Mouse (Mus musculus): ENCODE measurements around the gene Dst.

Dst gene

GRCm38 (mm10) chr1:34025879-34026278 lies 117.9 kb downstream of the Dst start:
- no peak for DNase-seq (ENCODE audit: low spot score in 2 of 2)

DNA sequence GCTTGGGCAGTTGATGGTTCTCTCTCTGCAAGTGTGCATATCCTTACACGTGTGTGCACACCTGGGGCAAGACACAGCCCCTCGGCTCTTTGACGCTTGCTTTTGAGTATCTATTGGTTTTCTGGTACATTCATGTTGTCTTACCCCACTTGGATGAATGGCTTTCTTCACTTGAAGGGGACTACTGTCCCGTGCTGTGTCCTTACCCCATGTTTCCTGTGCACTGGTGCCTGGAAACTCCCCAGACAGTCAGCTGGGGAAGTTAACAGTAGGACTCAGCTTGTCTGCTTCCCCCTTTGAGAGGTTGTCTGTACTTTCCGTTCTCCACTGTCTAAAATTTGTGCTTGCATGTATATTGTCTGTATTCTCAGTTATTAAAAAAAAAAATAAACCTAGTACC lies 120.7 kb downstream of the Dst start:
- peak; percentile 8 to 14 for DNase-seq (ENCODE audit: low spot score in 2 of 2)

- DNase-seq (ENCODE audit: low spot score in 2 of 2) = no peak
These were observed 122.5 kb downstream of the Dst start for GRCm38 (mm10) chr1:34030330-34031021.

DNA sequence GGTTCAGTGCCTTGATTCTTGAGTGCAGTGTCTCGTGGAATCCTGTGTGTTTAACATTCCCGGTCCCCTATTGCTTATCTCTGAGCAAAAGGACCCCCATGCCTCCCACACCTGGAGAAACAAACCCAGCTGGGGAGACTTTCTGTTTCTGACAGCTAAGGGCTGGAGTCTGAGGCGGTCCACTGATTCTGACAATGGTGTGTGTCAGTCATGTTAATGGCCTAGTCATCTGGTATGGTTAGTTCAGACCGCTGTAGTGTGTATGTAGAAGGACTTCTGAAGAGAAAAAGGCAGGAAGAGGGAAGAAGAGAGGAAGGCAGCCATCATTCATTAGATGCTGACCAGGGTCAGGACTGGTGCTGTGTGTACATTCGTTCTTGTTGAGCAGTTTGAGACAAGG lies 125.0 kb downstream of the Dst start:
- DNase-seq (ENCODE audit: low spot score in 2 of 2) = no peak

- DNase-seq (ENCODE audit: low spot score in 2 of 2) = no peak
These were observed 125.5 kb downstream of the Dst start for GRCm38 (mm10) chr1:34033478-34033877.

DNA sequence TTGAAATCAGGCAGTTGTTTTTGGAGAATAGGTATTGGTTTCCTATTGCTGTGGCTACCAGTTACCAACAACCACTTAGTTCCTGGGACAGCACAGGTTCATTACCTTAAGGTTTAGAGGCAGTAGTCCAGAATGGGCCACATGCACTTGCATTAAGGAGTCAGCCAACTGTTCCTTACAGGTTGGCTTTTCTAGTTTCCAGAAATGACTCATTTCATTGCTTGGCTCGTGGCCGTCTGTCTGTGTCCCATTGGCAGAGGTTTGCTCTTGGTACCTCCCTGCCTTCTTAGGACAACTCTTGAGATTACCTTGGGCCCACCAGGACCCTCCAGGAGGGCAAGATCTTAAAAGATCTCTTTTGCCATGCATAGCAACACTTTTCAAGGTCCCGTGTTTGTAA lies 125.9 kb downstream of the Dst start:
- no peak for DNase-seq (ENCODE audit: low spot score in 2 of 2)

- no peak for DNase-seq (ENCODE audit: low spot score in 2 of 2)
These were observed 128.1 kb downstream of the Dst start for GRCm38 (mm10) chr1:34036111-34036510.

- no peak for DNase-seq (ENCODE audit: low spot score in 2 of 2)
These were observed 130.5 kb downstream of the Dst start for GRCm38 (mm10) chr1:34038571-34038970.

GRCm38 (mm10) chr1:34040049-34040448 lies 132.0 kb downstream of the Dst start:
- no peak for DNase-seq (ENCODE audit: low spot score in 2 of 2)

DNA sequence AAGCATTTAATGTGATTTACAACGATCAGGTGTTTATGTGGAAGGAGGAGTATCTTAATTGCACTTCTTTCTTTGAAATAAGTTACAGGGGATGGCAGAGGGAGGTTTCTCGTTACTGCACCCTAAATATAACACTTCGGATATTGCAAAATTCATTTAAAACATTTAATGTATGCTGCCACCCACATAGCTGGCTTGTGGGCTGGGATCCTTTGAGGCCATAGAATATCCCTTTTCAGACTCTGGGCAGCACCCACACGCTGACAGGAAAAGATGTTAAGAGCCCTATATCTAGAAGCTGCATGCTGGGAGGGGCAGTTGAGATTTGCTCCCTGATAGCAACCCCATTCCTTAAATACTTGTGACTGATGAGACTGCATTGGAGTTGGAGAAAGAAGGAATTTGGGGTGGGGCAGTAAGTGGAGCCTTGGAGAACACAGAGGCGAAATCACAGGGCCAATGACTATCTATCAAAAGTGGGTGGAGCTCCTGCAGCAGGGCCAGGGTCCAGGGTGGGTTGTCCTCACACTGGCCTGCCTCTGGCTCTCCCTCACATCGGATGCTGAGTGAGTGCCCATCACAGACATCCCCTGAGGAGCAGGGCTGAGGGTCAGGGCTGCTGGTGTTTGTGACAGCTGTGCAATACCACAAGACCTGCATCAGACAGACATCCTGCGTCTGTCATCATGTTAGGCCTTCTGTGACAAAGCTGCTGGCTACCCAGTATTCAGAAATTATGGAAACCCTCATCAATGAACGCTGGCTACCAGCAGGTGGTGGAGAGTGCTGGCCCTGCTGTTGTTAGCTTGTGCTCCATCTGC lies 133.1 kb downstream of the Dst start:
- DNase-seq (ENCODE audit: low spot score in 2 of 2) = no peak

- no peak for DNase-seq (ENCODE audit: low spot score in 2 of 2)
These were observed 134.3 kb downstream of the Dst start for GRCm38 (mm10) chr1:34042299-34042698.

DNA sequence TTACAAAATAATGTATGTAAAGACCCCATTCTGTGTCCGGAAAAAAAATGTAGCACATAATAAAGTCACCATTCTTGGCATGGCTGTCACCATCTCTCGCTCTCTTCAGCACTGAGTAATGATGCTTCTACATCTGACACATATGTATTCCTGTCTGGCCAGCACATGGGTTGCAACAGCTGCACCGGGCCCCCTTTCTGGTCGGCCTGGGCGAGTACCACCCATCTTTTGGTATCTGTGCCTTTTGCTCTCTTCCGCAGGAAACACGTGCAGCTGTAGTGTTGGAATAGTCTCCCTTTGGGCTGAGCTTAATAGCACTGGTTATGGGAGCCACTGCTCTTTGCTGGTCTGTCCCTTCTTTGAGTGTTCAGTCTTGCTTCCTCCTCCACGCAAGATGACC lies 135.3 kb downstream of the Dst start:
- no peak for DNase-seq (ENCODE audit: low spot score in 2 of 2)

DNA sequence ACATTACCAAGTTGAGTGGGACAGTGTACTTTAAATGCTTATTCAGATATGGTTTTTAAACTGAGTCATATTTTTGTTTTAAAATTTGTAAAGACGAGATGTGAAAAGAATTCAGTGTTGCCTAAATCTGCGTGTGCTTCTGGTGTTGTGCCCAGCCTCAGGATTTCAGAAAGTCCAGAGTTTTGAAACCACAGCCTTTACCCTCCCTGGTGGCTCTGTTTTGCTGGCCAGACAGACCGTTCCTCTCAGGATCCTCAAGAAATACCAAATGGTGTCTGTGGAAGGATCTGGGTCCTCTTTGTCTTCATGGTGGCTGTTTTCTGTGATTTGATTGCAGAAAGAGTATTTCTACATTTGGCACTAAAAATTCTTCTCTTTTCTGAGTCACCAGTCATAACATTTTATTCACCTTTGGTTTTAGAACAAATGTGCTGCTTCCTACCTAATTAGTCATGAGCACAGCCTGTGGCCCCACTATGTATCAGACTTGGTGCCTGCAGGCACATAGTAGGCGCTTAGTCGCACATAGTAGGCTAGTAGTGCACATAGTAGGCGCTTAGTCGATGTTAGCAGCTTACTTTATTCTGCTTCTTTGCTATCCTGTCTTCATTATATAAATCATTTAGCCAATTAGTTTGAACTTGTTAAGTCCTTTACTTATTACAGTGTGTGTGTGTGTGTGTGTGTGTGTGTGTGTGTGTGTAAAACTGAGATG lies 136.0 kb downstream of the Dst start:
- no peak for DNase-seq (ENCODE audit: low spot score in 2 of 2)

DNA sequence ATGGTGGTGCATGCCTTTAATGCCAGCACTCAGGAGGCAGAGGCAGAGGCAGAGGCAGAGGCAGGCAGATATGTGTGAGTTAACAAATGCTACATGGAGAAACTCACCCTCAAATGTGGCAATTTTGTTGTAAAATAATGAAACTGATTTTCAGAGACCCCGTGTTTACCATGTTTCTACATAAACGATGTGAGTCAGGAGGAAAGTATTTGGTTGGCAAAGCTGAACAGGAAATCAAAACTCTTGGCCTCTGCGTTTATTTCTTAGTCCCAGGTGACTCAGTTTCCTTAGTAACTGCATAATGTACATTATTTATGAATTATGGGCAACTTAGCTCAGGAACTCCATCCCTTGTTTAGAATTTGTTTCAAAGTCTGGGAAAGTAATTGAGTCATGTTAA lies 136.7 kb downstream of the Dst start:
- no peak for DNase-seq (ENCODE audit: low spot score in 2 of 2)

GRCm38 (mm10) chr1:34047285-34047684 lies 139.3 kb downstream of the Dst start:
- DNase-seq (ENCODE audit: low spot score in 2 of 2) = no peak

GRCm38 (mm10) chr1:34051251-34051650 lies 143.2 kb downstream of the Dst start:
- DNase-seq (ENCODE audit: low spot score in 2 of 2) = no peak

DNA sequence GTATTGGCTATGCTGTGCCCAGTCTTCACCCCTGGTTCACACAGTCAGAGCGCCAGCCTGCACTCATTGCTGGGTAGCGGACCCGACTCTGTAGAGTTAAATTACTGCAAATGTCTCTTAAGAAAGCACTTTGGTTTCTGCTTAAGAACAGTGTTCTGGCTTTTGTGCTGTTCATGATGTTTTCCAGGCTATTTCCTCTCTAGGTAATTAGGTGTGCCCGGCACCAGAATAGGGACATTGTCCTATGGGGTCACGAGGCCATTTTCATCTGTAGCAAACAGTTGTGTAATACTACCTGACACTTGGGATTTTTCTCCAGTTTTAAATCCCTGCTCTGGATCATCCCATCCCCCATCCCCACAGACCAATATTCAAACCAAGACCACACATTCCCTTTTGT lies 144.4 kb downstream of the Dst start:
- DNase-seq (ENCODE audit: low spot score in 2 of 2) = no peak

DNA sequence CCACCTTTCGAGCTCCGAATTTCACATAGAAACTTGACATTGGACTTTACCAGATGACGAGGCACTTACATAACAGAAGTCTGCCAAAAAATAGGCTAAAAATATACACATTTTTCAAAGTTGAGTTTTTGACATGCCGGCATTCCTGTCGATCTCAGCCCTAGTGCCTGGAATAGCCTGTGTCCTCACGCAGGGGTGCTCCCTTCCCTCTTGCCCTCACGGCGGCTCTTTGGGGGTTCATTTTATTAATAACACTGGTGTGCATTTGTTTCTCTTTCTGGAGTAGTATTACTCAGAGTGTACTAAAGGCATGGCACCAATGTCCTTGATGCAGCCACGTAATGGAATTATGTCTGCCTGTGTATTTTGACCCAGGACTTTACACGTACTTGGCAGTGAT lies 146.9 kb downstream of the Dst start:
- no peak for DNase-seq (ENCODE audit: low spot score in 2 of 2)

GRCm38 (mm10) chr1:34056658-34057057 lies 148.6 kb downstream of the Dst start:
- no peak for DNase-seq (ENCODE audit: low spot score in 2 of 2)

- DNase-seq (ENCODE audit: low spot score in 2 of 2) = no peak
These were observed 151.2 kb downstream of the Dst start for GRCm38 (mm10) chr1:34059231-34059630.

DNA sequence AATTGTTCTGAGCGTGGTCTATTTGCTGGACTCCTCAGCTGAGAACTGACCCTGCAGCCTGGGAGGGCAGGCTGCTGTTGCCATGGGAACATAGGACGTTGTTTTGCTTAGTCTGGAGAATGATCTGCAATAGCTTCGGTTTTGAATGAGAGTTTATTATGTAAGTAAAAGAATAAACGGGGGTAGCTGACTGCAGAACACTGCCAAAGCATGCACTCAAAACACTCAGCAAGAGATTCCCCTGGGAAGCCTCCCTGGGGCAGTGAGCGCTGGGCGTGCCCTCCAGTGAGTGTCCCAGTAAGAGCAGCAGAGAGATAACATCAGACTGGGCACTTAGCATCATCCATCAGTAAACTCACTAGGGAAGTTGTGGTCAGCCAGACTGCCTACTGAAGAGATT lies 152.4 kb downstream of the Dst start:
- DNase-seq (ENCODE audit: low spot score in 2 of 2) = peak in 1 of 2 experiments; percentile 2

DNA sequence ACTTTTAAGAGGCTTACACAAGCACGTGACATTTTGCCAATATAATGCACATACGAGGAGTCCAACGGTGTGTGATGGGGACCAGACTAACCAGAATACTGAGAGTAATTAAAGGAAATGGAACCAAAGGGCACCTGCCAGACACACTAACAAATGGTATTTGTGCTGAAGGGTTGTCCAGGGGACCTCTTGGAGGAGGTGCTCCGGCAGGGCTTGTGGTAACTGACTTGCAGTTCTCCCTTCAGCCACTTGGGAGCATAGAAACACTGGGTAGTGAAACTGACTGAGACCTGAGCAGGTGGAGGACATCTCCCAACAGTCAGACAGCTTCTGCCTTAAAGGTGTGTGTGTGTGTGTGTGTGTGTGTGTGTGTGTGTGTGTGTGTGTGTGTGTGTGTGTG lies 153.1 kb downstream of the Dst start:
- peak; percentile 53 to 58 for DNase-seq (ENCODE audit: low spot score in 2 of 2)

- DNase-seq (ENCODE audit: low spot score in 2 of 2) = no peak
These were observed 153.8 kb downstream of the Dst start for GRCm38 (mm10) chr1:34061860-34062259.

Data from spleen, postnatal 36 days (tissue).